In the genomic region with DNA sequence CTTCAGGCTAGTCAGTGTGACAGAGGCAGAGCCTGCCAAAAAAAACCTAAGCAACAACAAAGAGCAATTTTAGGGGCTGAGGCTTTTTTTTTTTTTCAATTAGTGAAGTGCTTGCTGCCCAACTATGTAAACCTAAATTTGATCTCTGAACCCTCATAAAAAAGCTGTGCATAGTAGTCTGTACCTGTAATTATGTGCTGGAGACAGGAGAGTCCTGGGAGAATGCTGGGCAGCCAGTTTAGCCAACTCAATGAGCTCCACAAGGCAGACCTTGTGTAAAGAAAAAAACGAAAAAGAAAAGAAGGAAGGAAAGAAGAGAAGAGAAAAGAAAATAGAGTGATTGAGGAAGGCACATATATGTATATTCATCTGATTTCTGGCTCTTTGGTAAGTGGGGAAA, we compare ENCODE assay signal across 21 mouse cellular contexts.
DNase-seq lines count a peak whose midpoint lies in the region; ATAC-seq and TF ChIP-seq lines count a peak whose summit lies in the region.
"Had no signal": no experiment of that assay in that cellular context is flagged by ENCODE, and none has a peak within 500 bp of the region (broad histone marks: within the 10 kb centered on the region; RNA-seq: fewer than 3 reads in every experiment).

No protein-coding gene starts in this region.

- WGBS in intestine, embryonic 15.5 days, result 64% methylated on average over 1 of the region's 1 CpGs
- 35% methylated on average over 1 of the region's 1 CpGs for WGBS in intestine, postnatal 0 days
- 42% methylated on average over 1 of the region's 1 CpGs for WGBS in intestine, embryonic 16.5 days
- whole genome bisulfite sequencing in small intestine, adult 2 months, result 26% methylated on average over 1 of the region's 1 CpGs

- no peak overlapping the region for H3K4me2 ChIP-seq in intestine, embryonic 15.5 days (replicated peaks)
- H3K4me2 ChIP-seq in intestine, postnatal 0 days (replicated peaks; ENCODE audit: low read depth), result no peak overlapping the region
- H3K4me2 ChIP-seq in intestine, embryonic 16.5 days (ENCODE audit: low read depth, low read length), result no peak overlapping the region

- intact Hi-C loops in left cerebral cortex, postnatal 25 days (cut with DNase I), result no loop called here

- H3K4me1 ChIP-seq in intestine, embryonic 15.5 days (replicated peaks), result no peaks in the 10 kb centered on the region
- H3K4me1 ChIP-seq in intestine, postnatal 0 days (replicated peaks; ENCODE audit: control insufficient read depth, insufficient read depth, low read length), result no peaks in the 10 kb centered on the region
- H3K4me1 ChIP-seq in brown adipose tissue, adult 24 weeks (ENCODE audit: control insufficient read depth, insufficient read depth, insufficient read length, low read length), result peaks cover 3% of the 10 kb centered on the region; the same call in 1 of the 2 replicates
- H3K4me1 ChIP-seq in intestine, embryonic 16.5 days (ENCODE audit: control insufficient read depth, insufficient read depth, low read length), result no peaks in the 10 kb centered on the region
- peaks cover 10% of the 10 kb centered on the region; the same call in 1 of the 2 replicates for H3K4me1 ChIP-seq in small intestine, adult 2 months (ENCODE audit: control insufficient read depth, insufficient read depth, insufficient read length, low read length)

- peak; percentile 72 for ATAC-seq in intestine, embryonic 15.5 days
- no peak for ATAC-seq in intestine, postnatal 0 days
- ATAC-seq in intestine, embryonic 16.5 days, result peak; percentile 67
- ATAC-seq: activated CD4-positive, CD25-positive, alpha-beta regulatory T cell, adult 4 months; CD4-positive, CD25-positive, alpha-beta regulatory T cell, adult 4 months; Patski had no signal

- no peak overlapping the region for H3K9ac ChIP-seq in intestine, embryonic 15.5 days
- no peak overlapping the region for H3K9ac ChIP-seq in intestine, postnatal 0 days (ENCODE audit: low read depth, low read length)
- no peak overlapping the region for H3K9ac ChIP-seq in intestine, embryonic 16.5 days (ENCODE audit: low read depth, low read length)

- no peak for TF ChIP-seq CTCF in intestine, postnatal 0 days (IDR thresholded peaks at IDR 0.05; ENCODE audit: low read depth)
- TF ChIP-seq CTCF in small intestine, adult 2 months (IDR thresholded peaks at IDR 0.05; ENCODE audit: extremely low read depth, insufficient read length, insufficient replicate concordance, low read depth, low read length), result no peak

- no peak for DNase-seq in left cerebral cortex, postnatal 25 days (ENCODE audit: low spot score in 2 of 2)
- no peak for DNase-seq in adipocyte (ENCODE audit: low spot score)
- no peak for DNase-seq in thymus, postnatal 36 days
- DNase-seq: adrenal gland, adult 2 months; adrenal gland, adult 8-10 months; adrenal gland, postnatal 25 days; B cell, adult 2 months; cerebellum, adult 11 months; cerebellum, adult 11-12 months; cerebellum, adult 18-20 months; cerebellum, adult 2 months had no signal

- H3K36me3 ChIP-seq in intestine, embryonic 15.5 days, result 0 out of 2 replicates have a peak, but pooled peaks cover 3% of the 10 kb centered on the region
- H3K36me3 ChIP-seq in intestine, postnatal 0 days (ENCODE audit: control insufficient read depth, insufficient read depth), result 0 out of 2 replicates have a peak, but pooled peaks cover 9% of the 10 kb centered on the region
- H3K36me3 ChIP-seq in intestine, embryonic 16.5 days (ENCODE audit: control insufficient read depth, insufficient read depth, low read length), result 0 out of 2 replicates have a peak, but pooled peaks cover 4% of the 10 kb centered on the region
- peaks cover 1% of the 10 kb centered on the region; the same call in 1 of the 2 replicates for H3K36me3 ChIP-seq in small intestine, adult 2 months (ENCODE audit: control insufficient read depth, insufficient read depth, low read length)

- H3K4me3 ChIP-seq in intestine, embryonic 15.5 days (replicated peaks), result no peak overlapping the region
- no peak overlapping the region for H3K4me3 ChIP-seq in intestine, postnatal 0 days (ENCODE audit: low read depth, low read length)
- H3K4me3 ChIP-seq in brown adipose tissue, adult 24 weeks (ENCODE audit: insufficient read depth, low read depth, low read length), result no peak overlapping the region
- no peak overlapping the region for H3K4me3 ChIP-seq in intestine, embryonic 16.5 days (ENCODE audit: low read length)
- no peak overlapping the region for H3K4me3 ChIP-seq in small intestine, adult 2 months (ENCODE audit: low read depth, low read length)

- H3K9me3 ChIP-seq in intestine, embryonic 15.5 days, result no peaks in the 10 kb centered on the region
- H3K9me3 ChIP-seq in intestine, postnatal 0 days (ENCODE audit: control insufficient read depth), result no peaks in the 10 kb centered on the region
- H3K9me3 ChIP-seq in intestine, embryonic 16.5 days (ENCODE audit: control insufficient read depth, low read length), result no peaks in the 10 kb centered on the region
- H3K9me3 ChIP-seq: G1E had no signal

- H3K27ac ChIP-seq in intestine, embryonic 15.5 days, result no peak overlapping the region
- H3K27ac ChIP-seq in intestine, postnatal 0 days (ENCODE audit: low read depth, low read length), result no peak overlapping the region
- H3K27ac ChIP-seq in brown adipose tissue, adult 24 weeks (replicated peaks; ENCODE audit: low read depth, low read length), result 0 out of 2 replicates have a peak overlapping the region, but pooled peaks have one; percentile 40
- no peak overlapping the region for H3K27ac ChIP-seq in intestine, embryonic 16.5 days (ENCODE audit: low read length)
- peak overlapping the region; percentile 71 for H3K27ac ChIP-seq in small intestine, adult 2 months (ENCODE audit: insufficient read depth, low read depth, low read length)

- H3K27me3 ChIP-seq in intestine, embryonic 15.5 days (replicated peaks), result no peaks in the 10 kb centered on the region
- no peaks in the 10 kb centered on the region for H3K27me3 ChIP-seq in intestine, postnatal 0 days (replicated peaks; ENCODE audit: control insufficient read depth, insufficient read depth, low read length)
- no peaks in the 10 kb centered on the region for H3K27me3 ChIP-seq in intestine, embryonic 16.5 days (replicated peaks; ENCODE audit: control insufficient read depth, insufficient read depth, low read length)
- no peaks in the 10 kb centered on the region for H3K27me3 ChIP-seq in small intestine, adult 2 months (ENCODE audit: control insufficient read depth, insufficient read depth, low read length)
- H3K27me3 ChIP-seq: CH12.LX, Patski had no signal

- no peak for TF ChIP-seq POLR2A in small intestine, adult 2 months (IDR thresholded peaks at IDR 0.05; ENCODE audit: low read depth, low read length)

Comparison
In these comparisons a context has a peak if more than half of its experiments do, and no peak if none do; other contexts are left out.
1. H3K27ac ChIP-seq: peak in brown adipose tissue, adult 24 weeks (single experiment) and small intestine, adult 2 months (single experiment); none in intestine, embryonic 15.5 days (single experiment), intestine, postnatal 0 days (single experiment) and intestine, embryonic 16.5 days (single experiment).